Mouse (Mus musculus) gastrocnemius, postnatal 14 days (tissue): ENCODE results near the gene Dnal4. TPM values are rescaled to one million over a fixed set of nuclear protein-coding genes. Genes with fewer than 3 reads are reported as not detected.

Source experiments
- total RNA-seq, 2 experiments: library from RNA; stranded (reverse); gene quantifications; 2 replicates each; pipeline ENCODE4 v1.2.3; 2021

Dnal4 gene
- total RNA-seq, 2 experiments from 2014 or later: 7.4 to 7.6 TPM

Other genes with a start within 250 kb of the Dnal4 start
- gene Ddx17, start 231.1 kb downstream of the Dnal4 start, total RNA-seq: 10 to 100 TPM; 75.8 to 77.4 TPM
- under 1 TPM in 1 of 2 experiments, not detected in 1; 0.20 TPM for gene Dmc1, start 172.7 kb downstream of the Dnal4 start, total RNA-seq
- 1 to 10 TPM in 1 of 2 experiments, under 1 TPM in 1; 0.53 to 1.4 TPM for gene Fam227a, start 118.9 kb downstream of the Dnal4 start, total RNA-seq
- 10 to 100 TPM; 17.2 to 18.0 TPM for gene Cby1, start 118.7 kb downstream of the Dnal4 start, total RNA-seq
- 10 to 100 TPM; 78.3 to 80.4 TPM for gene Tomm22, start 107.0 kb downstream of the Dnal4 start, total RNA-seq
- gene Josd1, start 89.9 kb downstream of the Dnal4 start, total RNA-seq: 10 to 100 TPM in 1 of 2 experiments, 1 to 10 TPM in 1; 9.8 to 11.1 TPM
- gene Gtpbp1, start 87.0 kb downstream of the Dnal4 start, total RNA-seq: 10 to 100 TPM; 17.7 to 18.0 TPM
- 10 to 100 TPM; 62.3 to 81.4 TPM for gene Sun2, start 35.3 kb downstream of the Dnal4 start, total RNA-seq
- 1 to 10 TPM; 1.9 to 2.6 TPM for gene Nptxr, start 26.9 kb upstream of the Dnal4 start, total RNA-seq
- under 1 TPM; 0.47 to 0.55 TPM for gene Npcd, start 56.4 kb upstream of the Dnal4 start, total RNA-seq
- gene Cbx6, start 56.8 kb upstream of the Dnal4 start, total RNA-seq: 10 to 100 TPM; 21.2 to 23.5 TPM
- 1 to 10 TPM; 4.7 to 7.9 TPM for gene Apobec3, start 113.8 kb upstream of the Dnal4 start, total RNA-seq
- gene Cbx7, start 193.3 kb upstream of the Dnal4 start, total RNA-seq: 1 to 10 TPM; 3.7 to 4.5 TPM
- gene Pdgfb, start 237.1 kb upstream of the Dnal4 start, total RNA-seq: 10 to 100 TPM; 25.2 to 38.5 TPM